Mouse (Mus musculus) liver, postnatal 0 days (tissue): ENCODE measurements around the gene Ahdc1.

Source experiments
- CTCF ChIP-seq: sonication (generic); IDR thresholded peaks from 2 replicates; pipeline ENCODE4 v1.5.1; 2016; ENCODE audit warnings: antibody characterized with exemption, low read depth
- EP300 ChIP-seq: IDR thresholded peaks from 2 replicates; pipeline ENCODE4 v1.6.1; 2016; ENCODE audit warnings: antibody characterized with exemption, low read depth, mild to moderate bottlenecking

- TF ChIP-seq CTCF (no peak), EP300 (no peak)
Observed at GRCm38 (mm10) chr4:133073192-133073591, 62.1 kb downstream of the Ahdc1 start.
